Mouse (Mus musculus) heart, postnatal 0 days (tissue): ENCODE data around the gene Agl.

Experiments
- CTCF ChIP-seq: IDR thresholded peaks from 2 replicates; pipeline ENCODE4 v1.5.1; 2016; ENCODE audit warnings: antibody characterized with exemption, control low read depth, low read depth
- EP300 ChIP-seq: IDR thresholded peaks from 2 replicates; pipeline ENCODE4 v1.6.1; 2016; ENCODE audit warnings: antibody characterized with exemption, low read depth

DNA sequence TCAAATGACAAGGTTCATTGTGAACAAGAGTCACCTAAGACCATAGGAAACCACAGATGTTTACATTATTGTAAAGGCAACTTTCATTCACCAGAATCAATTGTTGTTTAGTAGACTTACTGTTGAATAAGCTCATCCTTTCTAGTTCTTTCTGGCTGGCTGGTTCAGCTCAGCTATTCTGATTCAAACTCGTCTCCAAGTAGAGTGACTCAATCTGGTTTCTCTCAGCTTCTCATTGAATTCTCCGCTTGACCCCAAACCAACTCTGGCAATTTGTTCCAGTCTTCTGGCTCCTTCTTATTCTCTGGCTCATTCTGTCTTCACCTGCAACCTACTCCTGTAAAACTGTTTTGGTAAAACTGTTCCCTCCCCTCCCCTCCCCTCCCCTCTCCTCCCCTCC is 33.3 kb upstream of the Agl start:
- TF ChIP-seq CTCF = no peak
- no peak for TF ChIP-seq EP300
